Mouse (Mus musculus) heart, embryonic 11.5 days (tissue): ENCODE results near the gene Slit1. TPM values are rescaled to one million over a fixed set of nuclear protein-coding genes. Genes with fewer than 3 reads are reported as not detected.

Experiments
- ATAC-seq: fragments of 200-750 bp; cut with Nextera tagmentation; replicated peaks from 2 replicates; pipeline ENCODE4 v1.8.0; 2017; ENCODE audit warnings: moderate library complexity; ENCODE audit not compliant: insufficient number of reproducible peaks, low FRiP score, low TSS enrichment
- H3K27ac ChIP-seq: fragments of 300-500 bp; sonication (generic); 2 replicates; pipeline ENCODE4 v1.5.1; 2014; ENCODE audit warnings: mild to moderate bottlenecking, low read depth, low read length
- H3K27me3 ChIP-seq: fragments of 300-500 bp; sonication (generic); 2 replicates; pipeline ENCODE4 v1.6.1; 2014; ENCODE audit warnings: mild to moderate bottlenecking, low read length, mixed read lengths; ENCODE audit not compliant: control insufficient read depth, insufficient read depth
- H3K36me3 ChIP-seq: fragments of 300-500 bp; sonication (generic); 2 replicates; pipeline ENCODE4 v1.6.1; 2014; ENCODE audit warnings: mild to moderate bottlenecking, low read length, moderate library complexity, mixed read lengths; ENCODE audit not compliant: control insufficient read depth, insufficient read depth
- H3K4me1 ChIP-seq: fragments of 300-500 bp; sonication (generic); 2 replicates; pipeline ENCODE4 v1.6.1; 2014; ENCODE audit warnings: low read length; ENCODE audit not compliant: control insufficient read depth, insufficient read depth
- H3K4me2 ChIP-seq: fragments of 300-500 bp; sonication (generic); 2 replicates; pipeline ENCODE4 v1.6.1; 2014; ENCODE audit warnings: mild to moderate bottlenecking, moderate library complexity
- H3K4me3 ChIP-seq: fragments of 300-500 bp; sonication (generic); 2 replicates; pipeline ENCODE4 v1.5.1; 2014; ENCODE audit warnings: low read depth, low read length
- H3K9ac ChIP-seq: fragments of 300-500 bp; sonication (generic); 2 replicates; pipeline ENCODE4 v1.6.1; 2014; ENCODE audit warnings: mild to moderate bottlenecking, low read depth, low read length, moderate library complexity
- H3K9me3 ChIP-seq: fragments of 300-500 bp; sonication (generic); replicated peaks from 2 replicates; pipeline ENCODE4 v1.6.1; 2016; ENCODE audit warnings: low read length; ENCODE audit not compliant: control insufficient read depth
- WGBS: fragments of 180-500 bp; shearing (Covaris S2); extraction: QIAGEN DNeasy Blood & Tissue Kit; methylation state at CpG from one replicate; pipeline ENCODE4 v1.1.7; 2014; ENCODE audit not compliant: insufficient replicate concordance; 5-methylcytosine and 5-hydroxymethylcytosine counted together
- polyA plus RNA-seq: library from polyadenylated mRNA; unstranded; fragments of >200 nt; fragmentation: Nextera tagmentation; extraction: Ambion mirVana; gene quantifications from 2 replicates; pipeline ENCODE4 v1.2.1, GENCODE M21; 2014

The Slit1 gene
- 0.11 TPM in 2 replicates for polyA plus RNA-seq

DNA sequence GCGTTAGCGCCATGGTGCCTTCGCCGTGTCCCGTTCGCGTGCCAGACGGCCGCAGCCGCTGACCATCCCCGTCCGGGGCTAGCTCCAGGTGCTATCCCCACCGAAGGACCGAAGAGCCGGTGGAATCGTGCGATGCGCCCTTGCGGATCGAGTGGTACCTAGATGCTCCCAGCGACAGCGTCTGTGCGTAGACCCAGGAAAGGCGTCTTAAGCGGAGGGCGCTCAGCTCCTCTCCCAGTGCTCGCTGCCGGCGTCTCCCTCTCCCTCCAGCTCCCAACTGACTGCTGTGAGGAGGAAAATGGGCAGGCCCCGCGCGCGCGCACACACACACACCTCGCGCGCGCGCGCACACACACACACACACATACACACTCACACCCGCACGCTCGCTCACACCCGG is at the start of gene Slit1:
TSS of gene Slit1 (minus strand) at position 270 of the 400 bp plus-strand sequence.
- peaks cover 67% of the 10 kb centered on the region for H3K27me3 ChIP-seq
- no peak within 1 kb of the TSS for H3K9ac ChIP-seq
- no peaks in the 10 kb centered on the region for H3K9me3 ChIP-seq
- H3K4me1 ChIP-seq = peaks cover 16% of the 10 kb centered on the region
- no peaks in the 10 kb centered on the region for H3K36me3 ChIP-seq
- peak within 1 kb of the TSS; percentile 82 for H3K4me2 ChIP-seq
- WGBS = 0% methylated on average over 44 of the region's 44 CpGs
- no peak within 1 kb of the TSS for H3K27ac ChIP-seq
- no peak for ATAC-seq
- H3K4me3 ChIP-seq = peak within 1 kb of the TSS; percentile 47

DNA sequence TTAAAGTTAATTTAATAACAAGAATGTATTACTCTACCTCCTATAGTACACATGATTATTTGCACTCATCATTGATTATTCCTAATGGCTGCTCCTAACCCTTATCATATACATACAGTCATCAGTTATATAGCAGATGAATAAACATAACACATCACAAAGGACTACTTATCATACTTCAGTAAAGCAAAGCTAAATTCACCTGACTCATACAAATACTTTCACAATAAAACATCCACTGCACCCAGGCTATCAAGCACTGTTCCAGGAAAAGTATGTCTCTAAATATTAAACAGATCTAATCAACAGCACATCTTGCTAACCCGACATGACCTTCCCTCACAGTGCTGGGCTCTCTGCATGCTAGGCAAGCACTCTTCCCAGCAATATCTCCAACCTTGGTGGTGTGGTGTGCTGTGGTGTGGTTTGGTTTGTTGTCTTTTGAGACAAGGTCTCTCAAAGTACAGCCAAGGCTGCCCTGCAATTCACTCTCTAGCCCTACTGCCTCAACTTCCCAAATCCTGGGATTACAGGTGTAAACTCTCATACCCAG is 49.5 kb upstream of the Slit1 start:
- Histone ChIP-seq H3K36me3 (peaks cover 3% of the 10 kb centered on the region; the same call in 1 of the 2 replicates), H3K27ac (no peak overlapping the region), H3K27me3 (no peaks in the 10 kb centered on the region), H3K9me3 (no peaks in the 10 kb centered on the region), H3K4me1 (no peaks in the 10 kb centered on the region), H3K9ac (no peak overlapping the region), H3K4me2 (no peak overlapping the region), H3K4me3 (no peak overlapping the region)
- no peak for ATAC-seq
- WGBS = 67% methylated on average over 1 of the region's 1 CpGs

DNA sequence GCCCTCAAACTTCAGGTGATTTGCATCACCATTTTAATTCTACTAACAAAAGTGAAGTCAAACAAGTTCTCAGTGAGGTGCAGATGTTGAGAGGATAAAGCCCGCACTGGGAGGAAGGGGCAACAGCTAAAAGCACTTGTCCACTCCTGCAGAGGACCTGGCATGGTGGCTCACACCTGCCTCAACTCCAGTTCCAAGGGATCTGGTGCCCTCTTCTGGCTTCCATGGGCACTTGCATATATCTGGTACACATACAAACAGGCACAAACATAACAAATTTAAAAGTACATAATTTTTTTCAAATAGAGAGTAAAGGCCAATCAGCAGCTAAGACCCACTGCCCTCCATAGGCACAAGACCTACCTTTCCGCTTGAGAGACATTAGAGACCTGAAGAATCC is 47.9 kb upstream of the Slit1 start:
- 91% methylated on average over 2 of the region's 2 CpGs for WGBS
- no peak overlapping the region for H3K4me2 ChIP-seq
- no peaks in the 10 kb centered on the region for H3K4me1 ChIP-seq
- no peak overlapping the region for H3K27ac ChIP-seq
- H3K27me3 ChIP-seq = no peaks in the 10 kb centered on the region
- ATAC-seq = no peak
- peaks cover 3% of the 10 kb centered on the region; the same call in 1 of the 2 replicates for H3K36me3 ChIP-seq
- no peaks in the 10 kb centered on the region for H3K9me3 ChIP-seq
- no peak overlapping the region for H3K4me3 ChIP-seq
- no peak overlapping the region for H3K9ac ChIP-seq

DNA sequence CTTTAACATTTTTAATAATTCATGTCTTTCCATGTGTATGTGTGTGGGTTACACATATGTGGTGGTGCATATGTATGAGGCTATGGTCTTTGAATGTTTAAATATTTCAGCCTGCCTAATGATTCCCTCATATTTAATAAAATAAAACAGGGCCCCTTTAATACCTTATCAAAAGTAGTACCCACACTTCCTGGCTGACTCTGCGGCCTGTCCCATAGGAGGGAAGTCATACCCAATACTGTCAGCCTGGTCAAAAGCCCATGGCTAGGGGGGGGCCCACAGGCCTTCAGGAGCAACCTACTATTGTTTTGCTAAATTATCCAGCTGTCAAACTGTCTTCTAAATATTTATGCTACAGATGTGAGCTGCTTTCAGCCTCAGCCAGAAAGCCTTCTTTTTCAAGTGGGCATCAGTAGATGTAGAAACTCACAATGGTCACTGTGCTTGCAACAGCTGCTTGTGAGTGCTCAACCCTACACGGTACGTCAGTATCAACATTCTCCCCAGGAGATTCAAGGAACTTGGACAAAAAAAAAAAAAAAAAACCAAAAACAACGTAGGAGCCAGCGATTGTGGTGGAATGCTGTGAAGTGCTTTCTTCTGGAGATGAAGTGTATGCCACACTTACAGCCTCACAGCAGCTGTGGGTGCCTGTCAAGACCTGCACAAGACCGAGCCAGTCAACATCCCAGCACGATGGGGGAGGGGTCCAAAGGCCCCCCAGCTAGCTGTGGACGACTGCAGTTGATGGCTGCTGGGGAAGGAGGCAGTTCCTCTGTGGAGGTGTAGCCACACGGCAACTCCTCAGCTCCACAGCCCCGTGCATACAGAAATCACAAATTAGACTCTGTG is 45.9 kb upstream of the Slit1 start:
- Histone ChIP-seq H3K9me3 (no peaks in the 10 kb centered on the region), H3K36me3 (peaks cover 15% of the 10 kb centered on the region), H3K27ac (no peak overlapping the region), H3K9ac (no peak overlapping the region), H3K27me3 (no peaks in the 10 kb centered on the region), H3K4me2 (no peak overlapping the region), H3K4me1 (no peaks in the 10 kb centered on the region), H3K4me3 (no peak overlapping the region)
- WGBS = 62% methylated on average over 10 of the region's 10 CpGs
- no peak for ATAC-seq

DNA sequence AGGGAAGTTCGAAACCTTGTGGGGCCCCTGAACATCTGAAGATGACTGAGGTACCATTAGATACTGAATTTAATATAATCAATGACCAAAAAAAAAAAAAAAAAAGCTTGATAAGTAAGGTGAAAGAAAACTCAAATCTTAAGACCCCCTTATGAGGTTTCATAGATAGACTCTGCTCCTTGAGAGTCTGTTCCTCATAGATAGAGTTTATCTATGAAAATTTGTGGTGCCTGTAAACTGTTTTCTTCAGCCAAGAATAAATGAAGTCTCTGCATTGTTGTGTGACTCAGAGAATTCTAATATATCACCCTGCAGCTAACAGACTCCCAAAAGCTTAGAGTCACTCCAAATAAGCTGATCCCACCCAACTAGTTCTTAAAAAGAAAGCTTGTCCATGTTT is 43.4 kb upstream of the Slit1 start:
- WGBS = 94% methylated on average over 1 of the region's 1 CpGs

DNA sequence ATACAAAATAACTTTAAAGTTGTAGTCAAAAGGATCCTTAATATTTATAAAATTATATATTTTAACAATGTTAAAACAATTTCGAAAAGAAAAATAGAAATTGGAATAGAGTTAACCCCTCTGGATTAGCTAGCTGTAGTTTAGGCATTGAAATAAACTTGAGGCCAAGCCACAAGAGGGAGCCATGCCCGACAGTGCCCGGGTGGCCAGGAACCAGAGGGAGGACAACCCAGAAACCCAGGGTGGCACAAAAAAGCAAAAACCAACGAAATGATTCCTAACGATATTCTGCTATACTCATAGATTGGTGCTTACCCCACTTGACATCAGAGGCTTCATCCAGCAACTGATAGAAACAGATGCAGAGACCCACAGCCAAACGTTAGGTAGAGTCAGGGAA is 34.0 kb upstream of the Slit1 start:
- WGBS = 83% methylated on average over 6 of the region's 6 CpGs
- ATAC-seq = no peak
- Histone ChIP-seq H3K27me3 (no peaks in the 10 kb centered on the region), H3K4me1 (no peaks in the 10 kb centered on the region), H3K27ac (no peak overlapping the region), H3K9ac (no peak overlapping the region), H3K9me3 (no peaks in the 10 kb centered on the region), H3K4me3 (no peak overlapping the region), H3K36me3 (peaks cover 13% of the 10 kb centered on the region), H3K4me2 (no peak overlapping the region)

More for the DNA sequence above, 43.4 kb upstream of the Slit1 start:
- H3K9me3 ChIP-seq = no peaks in the 10 kb centered on the region
- no peaks in the 10 kb centered on the region for H3K27me3 ChIP-seq
- H3K4me2 ChIP-seq = no peak overlapping the region
- H3K9ac ChIP-seq = no peak overlapping the region
- H3K27ac ChIP-seq = no peak overlapping the region
- peaks cover 18% of the 10 kb centered on the region for H3K36me3 ChIP-seq
- no peak overlapping the region for H3K4me3 ChIP-seq
- H3K4me1 ChIP-seq = no peaks in the 10 kb centered on the region
- ATAC-seq = no peak

DNA sequence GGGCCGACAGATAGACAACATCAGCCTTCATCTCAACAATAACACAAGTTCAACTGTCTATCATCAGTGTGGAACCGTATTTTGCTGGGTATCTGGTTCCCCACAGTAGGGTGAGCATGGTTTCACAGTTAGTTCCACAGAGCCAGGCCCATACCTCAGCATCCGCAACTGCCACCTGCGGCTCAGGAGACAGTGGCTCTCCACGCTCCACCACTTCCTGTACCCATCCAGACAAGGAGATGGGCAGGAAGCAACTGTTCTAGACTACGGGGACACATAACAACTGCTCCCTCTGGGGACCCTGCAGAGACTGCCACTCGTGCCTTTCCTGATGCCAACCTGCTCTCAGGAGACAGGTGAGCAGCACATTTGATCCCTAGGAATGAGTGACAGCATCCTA is 25.2 kb upstream of the Slit1 start:
- 90% methylated on average over 7 of the region's 7 CpGs for WGBS
- H3K27me3 ChIP-seq = no peaks in the 10 kb centered on the region
- no peak overlapping the region for H3K27ac ChIP-seq
- no peak overlapping the region for H3K4me2 ChIP-seq
- H3K4me1 ChIP-seq = no peaks in the 10 kb centered on the region
- no peak for ATAC-seq
- no peak overlapping the region for H3K4me3 ChIP-seq
- no peak overlapping the region for H3K9ac ChIP-seq
- peaks cover 9% of the 10 kb centered on the region for H3K36me3 ChIP-seq
- H3K9me3 ChIP-seq = no peaks in the 10 kb centered on the region

DNA sequence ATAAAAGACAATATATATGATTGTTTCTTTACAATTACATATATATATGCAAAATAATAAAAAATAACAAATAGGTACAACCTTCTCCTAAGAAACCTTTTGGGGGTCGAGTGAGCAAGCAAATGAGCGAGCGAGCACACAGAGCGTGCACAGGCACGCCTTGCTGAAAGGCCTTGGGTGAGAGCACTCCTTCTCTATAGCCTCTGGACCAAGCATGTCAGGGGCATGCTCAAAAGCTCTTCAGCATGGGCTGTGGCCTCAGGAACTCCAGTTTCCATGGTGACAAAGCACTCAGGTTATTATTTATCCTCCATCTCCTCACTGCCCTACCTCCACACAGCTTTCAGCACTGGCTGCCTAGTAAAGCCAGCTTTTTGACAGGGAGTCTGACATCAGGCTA is 23.2 kb upstream of the Slit1 start:
- H3K4me3 ChIP-seq = no peak overlapping the region
- no peak overlapping the region for H3K4me2 ChIP-seq
- no peaks in the 10 kb centered on the region for H3K4me1 ChIP-seq
- H3K27me3 ChIP-seq = no peaks in the 10 kb centered on the region
- 83% methylated on average over 5 of the region's 5 CpGs for WGBS
- H3K27ac ChIP-seq = no peak overlapping the region
- no peaks in the 10 kb centered on the region for H3K9me3 ChIP-seq
- no peak for ATAC-seq
- no peak overlapping the region for H3K9ac ChIP-seq
- H3K36me3 ChIP-seq = peaks cover 6% of the 10 kb centered on the region
